Mouse (Mus musculus): ENCODE measurements around the gene Fam98b.

GRCm38 (mm10) chr2:117311349-117311748 is 61.8 kb downstream of the Fam98b start:
- TF ChIP-seq TAL1 (IDR thresholded peaks at IDR 0.05; ENCODE audit: low read length): no peak
- TF ChIP-seq GATA1 (IDR thresholded peaks at IDR 0.05; ENCODE audit: low read length): no peak
